Mouse (Mus musculus) gastrocnemius, postnatal 14 days (tissue): ENCODE results near the gene Lce3b. TPM values are rescaled to one million over a fixed set of nuclear protein-coding genes. Genes with fewer than 3 reads are reported as not detected.

Experiments
- DNase-seq: peaks from one replicate; pipeline ENCODE4 v3.0.0; 2021; ENCODE audit warnings: mixed read lengths
- intact Hi-C: fragments of 180-260 bp; cut with DNase I; formaldehyde crosslinking; loops from one replicate; pipeline ENCODE4 v1.15.1; 2025; ENCODE audit warnings: low total_unique reads
- long read RNA-seq, 2 experiments: library from polyadenylated mRNA; stranded (forward); transcript quantifications; one replicate each; pipeline ENCODE4 v2.0.0; 2021
- total RNA-seq, 2 experiments: library from RNA; stranded (reverse); gene quantifications; 2 replicates each; pipeline ENCODE4 v1.2.3; 2021

Gene Lce3b
- not detected for total RNA-seq
- long read RNA-seq, experiment 1 = 0 reads
- long read RNA-seq, experiment 2 = 0 reads

DNA sequence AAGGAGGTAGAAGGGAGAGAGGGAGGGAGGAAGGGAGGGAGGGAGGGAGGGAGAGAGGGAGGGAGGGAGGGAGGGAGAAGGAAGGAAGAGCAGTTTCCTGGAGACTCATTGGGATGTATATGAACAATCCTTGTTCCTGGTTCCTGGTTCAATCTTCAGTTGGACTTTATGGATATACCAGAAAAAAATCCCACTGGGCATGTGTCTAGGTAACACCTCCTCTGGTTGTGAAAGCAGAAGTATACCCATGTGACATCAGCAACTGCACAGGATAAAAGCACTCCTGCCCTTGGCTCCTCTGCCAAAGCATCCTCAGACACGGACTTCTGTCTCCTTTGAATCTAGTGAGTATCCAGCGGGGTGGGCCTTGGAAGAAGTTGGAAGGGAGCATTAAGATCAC is at the start of gene Lce3b:
TSS of gene Lce3b (plus strand) at position 301 of the 400 bp plus-strand sequence.
- intact Hi-C loops = no loop called here
- no peak for DNase-seq

GRCm38 (mm10) chr3:92894063-92894462 is 38.7 kb upstream of the Lce3b start:
- intact Hi-C loops = no loop called here
- no peak for DNase-seq

GRCm38 (mm10) chr3:92894489-92894888 is 38.3 kb upstream of the Lce3b start:
- DNase-seq = no peak
- intact Hi-C loops = no loop called here

GRCm38 (mm10) chr3:92902992-92903391 is 29.8 kb upstream of the Lce3b start:
- no peak for DNase-seq
- intact Hi-C loops = no loop called here

- no peak for DNase-seq
- intact Hi-C loops = no loop called here
Observed at GRCm38 (mm10) chr3:92903640-92904039, 29.1 kb upstream of the Lce3b start.

DNA sequence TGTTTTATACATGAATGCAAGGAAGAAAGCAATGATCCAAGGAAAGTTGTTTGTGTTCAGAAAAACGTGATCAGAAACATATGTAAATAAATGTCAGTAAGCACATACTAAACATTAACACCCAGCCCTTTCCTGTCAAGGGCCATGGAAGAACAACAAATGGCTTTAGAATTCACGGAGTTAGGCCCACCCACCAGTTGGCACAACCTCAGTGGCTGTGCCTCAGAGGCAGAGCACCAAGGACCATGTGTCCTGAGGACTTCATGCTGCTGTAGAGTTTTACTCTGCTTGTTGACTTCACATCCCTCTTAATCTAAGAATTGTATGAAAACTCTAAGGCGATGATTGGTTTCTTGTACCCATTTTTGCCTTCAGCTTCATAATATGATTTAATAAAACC is 27.6 kb upstream of the Lce3b start:
- no peak for DNase-seq
- intact Hi-C loops = no loop called here

DNA sequence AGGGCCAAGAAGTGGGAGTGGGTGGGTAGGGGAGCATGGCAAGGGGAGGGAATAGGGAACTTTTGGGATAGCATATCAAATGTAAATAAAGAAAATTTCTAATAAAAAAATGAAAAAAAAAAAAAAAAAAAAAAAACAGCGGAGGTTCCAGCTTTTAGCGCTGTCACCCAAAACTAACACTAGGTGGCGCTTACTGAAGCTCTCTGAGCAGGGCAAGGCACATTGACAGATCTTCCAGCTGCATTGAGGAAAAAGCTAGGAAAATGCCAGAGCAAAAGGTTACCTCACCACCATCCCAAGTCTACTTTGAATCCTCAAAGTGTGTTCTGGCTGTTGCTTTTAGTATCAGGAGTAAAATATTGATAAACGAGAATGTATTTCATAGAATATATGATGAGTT is 25.2 kb upstream of the Lce3b start:
- DNase-seq = no peak

DNA sequence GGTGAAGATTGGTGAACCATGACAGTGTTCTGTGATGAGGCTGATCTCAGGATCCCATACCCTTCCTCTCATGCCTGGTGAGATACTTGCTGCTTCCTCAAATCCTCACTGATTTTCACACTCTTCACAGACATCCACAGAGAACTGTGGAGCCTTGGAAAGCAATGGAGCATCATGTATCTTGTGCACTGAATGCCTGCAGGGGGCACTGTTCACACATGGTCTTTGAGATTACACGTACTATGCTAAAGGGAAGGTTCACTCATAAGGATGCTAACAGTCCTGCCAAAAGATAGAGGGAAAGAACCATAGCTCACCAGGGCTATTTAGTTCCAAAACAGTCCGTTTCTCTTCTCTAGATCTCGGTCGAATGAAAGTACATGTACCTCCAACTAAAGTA is 12.4 kb upstream of the Lce3b start:
- intact Hi-C loops = no loop called here
- DNase-seq = no peak

More for the DNA sequence above, 25.2 kb upstream of the Lce3b start:
- intact Hi-C loops = no loop called here

DNA sequence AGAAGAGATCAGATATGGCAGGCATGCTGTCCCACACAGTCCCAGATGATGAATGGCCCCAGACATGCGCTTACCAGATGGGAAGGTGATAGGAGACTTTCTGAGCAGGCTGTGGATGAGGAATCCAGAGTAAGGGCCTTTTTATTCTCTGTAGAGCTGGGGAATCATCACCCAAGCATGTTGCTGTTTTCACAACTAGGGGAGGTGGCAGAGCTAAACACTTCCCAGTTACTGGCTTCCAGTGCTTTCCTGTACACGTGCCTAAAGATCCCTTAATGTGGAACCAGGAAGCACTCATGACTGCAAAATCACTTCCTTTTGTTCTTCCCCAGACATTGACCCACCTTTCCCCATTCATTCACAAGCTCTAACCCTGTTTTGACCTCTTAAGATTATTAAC is 6.6 kb upstream of the Lce3b start, which contains the start of gene Lce3a:
TSS of gene Lce3a (minus strand) at position 101 of the 400 bp plus-strand sequence.
- DNase-seq = no peak
- intact Hi-C loops = no loop called here

- no peak for DNase-seq
- intact Hi-C loops = no loop called here
Observed at GRCm38 (mm10) chr3:92944186-92944585, 11.4 kb downstream of the Lce3b start, which contains the start of gene Lce3c. Gene Lce3c (plus strand): TSS chr3:92944486.

DNA sequence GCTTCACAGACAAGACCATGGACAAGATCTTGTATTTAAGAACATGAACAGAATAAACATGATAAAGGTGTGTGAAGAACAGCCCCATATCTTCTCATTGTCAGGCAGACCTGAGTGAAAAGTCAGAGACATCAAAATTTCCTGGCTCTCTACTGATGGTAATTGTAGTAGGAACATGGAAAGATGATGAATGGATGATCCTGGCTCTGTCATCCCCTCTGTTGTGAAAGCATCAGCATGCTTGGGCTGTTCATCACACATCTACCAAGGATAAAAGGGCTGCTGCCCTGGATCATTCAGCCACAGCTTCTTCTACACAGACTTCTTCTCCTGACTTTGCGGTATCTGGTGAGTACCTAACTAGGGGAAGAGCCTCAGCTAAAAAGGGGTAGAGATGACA is 24.3 kb downstream of the Lce3b start, which contains the start of gene Lce3d:
TSS of gene Lce3d (plus strand) at position 301 of the 400 bp plus-strand sequence.
- intact Hi-C loops = no loop called here
- DNase-seq = no peak

DNA sequence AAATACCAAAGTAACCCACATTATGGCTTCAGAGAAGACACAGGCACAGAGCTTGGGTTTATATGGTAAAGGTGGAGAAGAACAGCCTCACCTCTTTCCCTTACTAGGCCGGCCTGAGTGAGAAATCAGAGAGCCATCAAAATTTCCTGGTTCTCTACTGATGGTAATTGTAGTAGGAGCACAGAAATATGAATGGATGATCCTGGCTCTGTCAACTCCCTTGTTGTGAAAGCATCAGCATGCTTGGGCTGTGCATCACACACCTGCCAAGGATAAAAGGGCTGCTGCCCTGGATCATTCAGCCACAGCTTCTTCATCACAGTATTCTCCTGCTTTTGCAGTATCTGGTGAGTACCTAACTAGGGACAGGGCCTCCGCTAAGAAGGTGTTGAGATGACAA is 34.0 kb downstream of the Lce3b start, which contains the start of gene Lce3e:
TSS of gene Lce3e (plus strand) at position 301 of the 400 bp plus-strand sequence.
- intact Hi-C loops = no loop called here
- no peak for DNase-seq

DNA sequence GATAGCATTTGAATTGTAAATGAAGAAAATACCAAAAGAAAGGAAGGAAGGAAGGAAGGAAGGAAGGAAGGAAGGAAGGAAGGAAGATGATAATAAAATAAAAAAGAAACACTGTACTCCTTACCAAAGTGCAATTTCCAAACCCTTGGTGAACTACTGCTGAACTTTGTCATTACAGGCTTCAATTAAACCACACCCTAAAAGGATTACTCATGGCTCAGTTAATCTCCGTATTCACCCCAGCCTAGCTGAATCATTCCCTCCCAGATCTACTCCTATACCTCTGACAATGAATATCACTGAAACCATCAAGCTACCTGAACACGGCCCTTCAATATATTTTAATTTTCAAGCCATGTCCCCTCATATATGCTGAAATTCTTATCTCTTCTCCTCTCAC is 45.7 kb downstream of the Lce3b start:
- no peak for DNase-seq
- intact Hi-C loops = no loop called here

Other genes with a start within 250 kb of the Lce3b start
- gene Lce1d, start 245.8 kb upstream of the Lce3b start, total RNA-seq = not detected
- gene Lce1e, start 223.9 kb upstream of the Lce3b start, total RNA-seq = not detected
- gene Lce1f, start 212.6 kb upstream of the Lce3b start, total RNA-seq = not detected
- gene Gm38119, start 193.9 kb upstream of the Lce3b start, total RNA-seq = not detected
- not detected for gene Lce1g, start 180.6 kb upstream of the Lce3b start, total RNA-seq
- gene Lce1h, start 167.9 kb upstream of the Lce3b start, total RNA-seq = not detected
- gene Lce1i, start 154.1 kb upstream of the Lce3b start, total RNA-seq = not detected
- not detected for gene Lce1j, start 142.5 kb upstream of the Lce3b start, total RNA-seq
- gene Lce1k, start 125.1 kb upstream of the Lce3b start, total RNA-seq = not detected
- not detected for gene Kprp, start 105.7 kb upstream of the Lce3b start, total RNA-seq
- not detected for gene Lce1l, start 81.7 kb upstream of the Lce3b start, total RNA-seq
- not detected for gene 2310050C09Rik, start 62.8 kb upstream of the Lce3b start, total RNA-seq
- gene Lce3a, start 6.7 kb upstream of the Lce3b start, total RNA-seq = not detected
- gene Lce3c, start 11.5 kb downstream of the Lce3b start, total RNA-seq = not detected
- not detected for gene Lce3d, start 24.4 kb downstream of the Lce3b start, total RNA-seq
- not detected for gene Lce3e, start 34.1 kb downstream of the Lce3b start, total RNA-seq
- not detected for gene Lce3f, start 59.2 kb downstream of the Lce3b start, total RNA-seq
- not detected for gene Crct1, start 82.7 kb downstream of the Lce3b start, total RNA-seq
- gene Lce1m, start 86.1 kb downstream of the Lce3b start, total RNA-seq = not detected
- not detected for gene Gm4858, start 135.8 kb downstream of the Lce3b start, total RNA-seq
- gene Crnn, start 211.8 kb downstream of the Lce3b start, total RNA-seq = not detected